Mouse (Mus musculus): Measurements from ENCODE around the gene Yif1b. TPM values are rescaled to one million over a fixed set of nuclear protein-coding genes. Genes with fewer than 3 reads are reported as not detected.

Yif1b gene
- polyA plus RNA-seq, 2 experiments = 107 to 139 TPM

- no peak for TF ChIP-seq POLR2A (IDR thresholded peaks at IDR 0.05; ENCODE audit: borderline replicate concordance, extremely low read depth, insufficient read depth, insufficient read length)
- Histone ChIP-seq H3K4me2 (replicated peaks; ENCODE audit: low read depth, low read length, severe bottlenecking) (peak within 1 kb of the TSS; percentile 41), H3K36me3 (ENCODE audit: control insufficient read depth, insufficient read depth, low read length) (peaks cover 42% of the 10 kb centered on the region), H3K9ac (ENCODE audit: low read depth, low read length, severe bottlenecking) (peak within 1 kb of the TSS; percentile 32; the same call in 1 of the 2 replicates), H3K27me3 (ENCODE audit: control insufficient read depth, insufficient read depth, low read length) (no peaks in the 10 kb centered on the region), H3K4me1 (ENCODE audit: control insufficient read depth, insufficient read depth, low read length) (peaks cover 3% of the 10 kb centered on the region; the same call in 1 of the 2 replicates), H3K9me3 (ENCODE audit: control insufficient read depth, low read length) (no peaks in the 10 kb centered on the region), H3K4me3 (replicated peaks; ENCODE audit: low read length) (peak within 1 kb of the TSS; percentile 19), H3K27ac (replicated peaks; ENCODE audit: low read depth, low read length) (no peak within 1 kb of the TSS)
- DNase-seq (ENCODE audit: low spot score) (no peak), ATAC-seq (ENCODE audit: low FRiP score, low read depth) (no peak)
- 17% methylated on average over 20 of the region's 20 CpGs for WGBS
Measured at GRCm38 (mm10) chr7:29248261-29248841, 10.2 kb downstream of the Yif1b start, which contains the start of gene 2200002D01Rik. TSS of gene 2200002D01Rik (minus strand) at chr7:29248466.

DNA sequence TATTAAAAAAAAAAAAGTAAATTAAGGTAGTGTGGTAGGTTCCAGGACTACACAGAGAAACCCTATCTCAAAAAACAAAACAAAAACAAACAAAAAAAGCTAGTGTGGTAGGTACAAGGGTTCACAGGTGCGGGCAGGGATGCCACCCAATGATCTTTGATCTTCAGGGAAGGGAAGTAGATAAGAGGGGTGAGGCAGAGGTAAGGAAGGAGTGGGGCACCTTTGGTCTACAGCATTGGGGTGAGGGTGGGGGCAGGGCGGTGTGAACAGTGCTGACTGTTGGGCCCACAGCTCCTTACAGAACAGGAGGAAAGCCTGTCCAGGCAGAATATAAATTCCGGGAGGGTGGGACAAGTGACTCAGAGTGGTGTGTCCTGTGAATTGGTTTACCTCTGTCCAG, 13.0 kb downstream of the Yif1b start:
- H3K27me3 ChIP-seq (ENCODE audit: control insufficient read depth, insufficient read depth, low read length) = no peaks in the 10 kb centered on the region
- H3K4me2 ChIP-seq (replicated peaks; ENCODE audit: low read depth, low read length, severe bottlenecking) = no peak overlapping the region
- peaks cover 3% of the 10 kb centered on the region for H3K4me1 ChIP-seq (ENCODE audit: control insufficient read depth, insufficient read depth, low read length)
- ATAC-seq (ENCODE audit: low FRiP score, low read depth) = no peak
- H3K4me3 ChIP-seq (replicated peaks; ENCODE audit: low read length) = no peak overlapping the region
- no peak overlapping the region for H3K27ac ChIP-seq (replicated peaks; ENCODE audit: low read depth, low read length)
- no peak for DNase-seq (ENCODE audit: low spot score)
- H3K36me3 ChIP-seq (ENCODE audit: control insufficient read depth, insufficient read depth, low read length) = peaks cover 21% of the 10 kb centered on the region
- TF ChIP-seq POLR2A (IDR thresholded peaks at IDR 0.05; ENCODE audit: borderline replicate concordance, extremely low read depth, insufficient read depth, insufficient read length) = no peak
- H3K9me3 ChIP-seq (ENCODE audit: control insufficient read depth, low read length) = no peaks in the 10 kb centered on the region
- no peak overlapping the region for H3K9ac ChIP-seq (ENCODE audit: low read depth, low read length, severe bottlenecking)
- 67% methylated on average over 3 of the region's 3 CpGs for WGBS

DNA sequence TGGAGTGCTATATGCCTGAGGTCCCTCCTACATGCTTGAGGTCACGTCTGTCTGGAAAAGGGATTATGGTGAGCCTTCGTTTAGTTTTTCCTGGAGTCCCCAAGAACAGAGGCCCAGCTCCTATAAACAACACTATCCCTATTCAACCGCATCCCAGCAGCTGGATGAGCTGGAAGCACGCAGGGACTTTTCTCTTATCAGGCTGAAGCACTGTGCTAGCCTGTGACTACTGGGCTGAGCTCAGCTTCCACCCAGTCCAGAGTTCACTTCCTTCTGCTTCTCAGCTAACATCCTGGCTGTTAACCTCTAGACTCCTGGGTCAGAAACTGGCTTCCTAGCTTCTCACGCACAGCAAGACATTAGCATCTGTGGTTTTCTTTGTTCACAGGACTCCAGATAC, 15.7 kb downstream of the Yif1b start:
- H3K9me3 ChIP-seq (ENCODE audit: control insufficient read depth, low read length) = no peaks in the 10 kb centered on the region

GRCm38 (mm10) chr7:29255875-29256274, 17.7 kb downstream of the Yif1b start:
- TF ChIP-seq POLR2A (IDR thresholded peaks at IDR 0.05; ENCODE audit: borderline replicate concordance, extremely low read depth, insufficient read depth, insufficient read length) = no peak
- Histone ChIP-seq H3K9me3 (ENCODE audit: control insufficient read depth, low read length) (no peaks in the 10 kb centered on the region), H3K4me1 (ENCODE audit: control insufficient read depth, insufficient read depth, low read length) (no peaks in the 10 kb centered on the region; the same call in 1 of the 2 replicates), H3K9ac (ENCODE audit: low read depth, low read length, severe bottlenecking) (no peak overlapping the region), H3K27me3 (ENCODE audit: control insufficient read depth, insufficient read depth, low read length) (no peaks in the 10 kb centered on the region), H3K36me3 (ENCODE audit: control insufficient read depth, insufficient read depth, low read length) (peaks cover 5% of the 10 kb centered on the region), H3K27ac (replicated peaks; ENCODE audit: low read depth, low read length) (no peak overlapping the region), H3K4me3 (replicated peaks; ENCODE audit: low read length) (no peak overlapping the region), H3K4me2 (replicated peaks; ENCODE audit: low read depth, low read length, severe bottlenecking) (no peak overlapping the region)
- no peak for ATAC-seq (ENCODE audit: low FRiP score, low read depth)
- DNase-seq (ENCODE audit: low spot score) = no peak
- 83% methylated on average over 4 of the region's 4 CpGs for WGBS

More for the DNA sequence above, 15.7 kb downstream of the Yif1b start:
- ATAC-seq (ENCODE audit: low FRiP score, low read depth) = no peak
- Histone ChIP-seq H3K27ac (replicated peaks; ENCODE audit: low read depth, low read length) (no peak overlapping the region), H3K4me1 (ENCODE audit: control insufficient read depth, insufficient read depth, low read length) (no peaks in the 10 kb centered on the region; the same call in 1 of the 2 replicates), H3K4me2 (replicated peaks; ENCODE audit: low read depth, low read length, severe bottlenecking) (no peak overlapping the region), H3K4me3 (replicated peaks; ENCODE audit: low read length) (no peak overlapping the region), H3K36me3 (ENCODE audit: control insufficient read depth, insufficient read depth, low read length) (peaks cover 5% of the 10 kb centered on the region; the same call in 1 of the 2 replicates), H3K27me3 (ENCODE audit: control insufficient read depth, insufficient read depth, low read length) (no peaks in the 10 kb centered on the region), H3K9ac (ENCODE audit: low read depth, low read length, severe bottlenecking) (no peak overlapping the region)
- 52% methylated on average over 5 of the region's 5 CpGs for WGBS
- DNase-seq (ENCODE audit: low spot score) = no peak
- no peak for TF ChIP-seq POLR2A (IDR thresholded peaks at IDR 0.05; ENCODE audit: borderline replicate concordance, extremely low read depth, insufficient read depth, insufficient read length)

DNA sequence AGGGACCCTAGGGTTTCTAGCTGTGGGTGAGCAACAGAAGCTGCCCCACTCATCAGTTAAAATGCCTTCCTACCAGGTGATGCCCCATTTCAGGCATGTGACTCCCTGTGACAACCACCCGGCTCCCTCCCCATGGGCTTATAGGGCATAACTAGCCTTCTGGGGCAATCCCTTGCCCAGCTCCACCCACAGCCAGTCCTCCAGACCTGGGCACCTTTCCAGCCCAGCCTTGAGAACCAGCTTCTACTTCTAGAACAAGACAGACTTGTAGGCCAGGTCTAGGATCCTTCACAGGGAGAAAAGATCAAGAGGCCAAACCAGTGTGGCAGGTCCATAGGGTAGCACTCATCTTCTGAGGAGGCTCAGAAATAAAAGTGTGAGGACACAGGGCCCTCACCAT, 19.2 kb downstream of the Yif1b start:
- Histone ChIP-seq H3K9me3 (ENCODE audit: control insufficient read depth, low read length) (no peaks in the 10 kb centered on the region), H3K4me1 (ENCODE audit: control insufficient read depth, insufficient read depth, low read length) (no peaks in the 10 kb centered on the region; the same call in 1 of the 2 replicates), H3K36me3 (ENCODE audit: control insufficient read depth, insufficient read depth, low read length) (peaks cover 5% of the 10 kb centered on the region), H3K27ac (replicated peaks; ENCODE audit: low read depth, low read length) (no peak overlapping the region), H3K4me2 (replicated peaks; ENCODE audit: low read depth, low read length, severe bottlenecking) (no peak overlapping the region), H3K27me3 (ENCODE audit: control insufficient read depth, insufficient read depth, low read length) (no peaks in the 10 kb centered on the region), H3K9ac (ENCODE audit: low read depth, low read length, severe bottlenecking) (no peak overlapping the region), H3K4me3 (replicated peaks; ENCODE audit: low read length) (no peak overlapping the region)
- WGBS = 86% methylated on average over 1 of the region's 1 CpGs
- TF ChIP-seq POLR2A (IDR thresholded peaks at IDR 0.05; ENCODE audit: borderline replicate concordance, extremely low read depth, insufficient read depth, insufficient read length) = no peak
- DNase-seq (ENCODE audit: low spot score) (no peak), ATAC-seq (ENCODE audit: low FRiP score, low read depth) (no peak)

Data from limb, embryonic 14.5 days (tissue).